Mouse (Mus musculus) cerebellum, adult 11 months (tissue): ENCODE measurements around the gene Cyp2r1.
"Not testable (repeated sequence)": the region's sequence is repeated elsewhere in the genome, so short reads cannot be mapped to it uniquely, and the experiment has no call there.

ENCODE experiments used
- DNase-seq: peaks from one replicate; pipeline ENCODE4 v3.0.0; 2022

Cyp2r1 gene

DNA sequence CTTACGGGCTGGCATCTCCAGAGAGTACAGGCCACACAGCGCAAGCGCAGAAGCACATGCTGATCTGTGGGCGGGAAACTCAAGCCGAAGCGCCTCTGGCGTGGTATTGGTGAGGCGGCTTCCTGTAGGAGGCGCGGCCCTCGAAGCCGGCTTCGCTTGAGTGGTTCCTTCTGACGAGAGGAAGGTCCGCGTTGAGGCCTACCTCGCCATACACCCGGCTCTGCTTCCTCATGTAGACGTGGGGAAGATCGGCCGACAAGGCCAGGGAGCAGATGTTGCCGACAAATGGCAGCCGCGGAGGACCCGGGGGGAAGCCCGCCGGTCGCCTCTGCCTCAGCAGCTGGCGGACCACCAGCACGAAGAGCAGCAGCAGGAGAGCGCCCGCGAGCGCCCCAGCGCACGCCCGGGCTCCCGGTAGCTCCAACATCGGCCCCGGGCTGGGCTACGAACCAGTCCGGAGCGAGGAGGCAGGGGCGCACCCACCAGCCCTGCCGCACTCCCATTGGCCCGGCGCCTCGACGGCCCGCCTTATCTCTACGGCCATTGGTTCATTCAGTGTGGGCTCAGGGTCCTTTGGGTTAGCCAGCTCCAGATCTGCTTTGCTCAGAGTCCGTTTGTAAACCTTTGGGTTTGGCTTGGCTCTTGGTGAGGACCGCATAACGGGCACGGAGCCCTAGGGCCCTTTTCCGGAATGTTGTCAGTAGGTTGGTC is at the start of gene Cyp2r1:
Gene Cyp2r1, minus strand, starts transcription at position 442 of the 711 bp plus-strand sequence.
- DNase-seq = peak; percentile 65

DNA sequence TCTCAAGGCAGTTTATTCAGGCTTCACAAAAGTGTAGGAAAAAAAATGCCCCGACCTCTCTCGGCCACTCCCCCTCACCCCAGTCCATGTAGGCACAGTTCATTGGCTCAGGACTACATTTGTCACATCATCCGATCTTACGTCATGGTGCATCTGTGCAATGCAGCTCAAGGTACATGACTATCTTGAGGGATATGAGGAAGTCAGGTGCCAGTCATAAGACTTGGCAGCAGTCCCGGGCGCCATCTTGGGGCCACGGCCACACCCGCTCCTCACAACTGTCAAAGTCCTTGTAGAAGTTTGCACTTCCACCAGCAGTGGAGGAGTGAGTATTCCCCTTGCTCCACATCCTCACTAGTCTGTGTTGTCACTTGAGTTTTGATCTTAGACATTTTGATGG is 31.6 kb upstream of the Cyp2r1 start:
- DNase-seq = not testable (repeated sequence)

GRCm38 (mm10) chr7:114582441-114582840 is 19.7 kb upstream of the Cyp2r1 start:
- no peak for DNase-seq

- no peak for DNase-seq
These were observed 18.4 kb upstream of the Cyp2r1 start for GRCm38 (mm10) chr7:114581200-114581599.

- peak; percentile 12 for DNase-seq
These were observed 17.7 kb upstream of the Cyp2r1 start for GRCm38 (mm10) chr7:114580426-114580825.

- no peak for DNase-seq
These were observed 14.9 kb upstream of the Cyp2r1 start for GRCm38 (mm10) chr7:114577665-114578064.

DNA sequence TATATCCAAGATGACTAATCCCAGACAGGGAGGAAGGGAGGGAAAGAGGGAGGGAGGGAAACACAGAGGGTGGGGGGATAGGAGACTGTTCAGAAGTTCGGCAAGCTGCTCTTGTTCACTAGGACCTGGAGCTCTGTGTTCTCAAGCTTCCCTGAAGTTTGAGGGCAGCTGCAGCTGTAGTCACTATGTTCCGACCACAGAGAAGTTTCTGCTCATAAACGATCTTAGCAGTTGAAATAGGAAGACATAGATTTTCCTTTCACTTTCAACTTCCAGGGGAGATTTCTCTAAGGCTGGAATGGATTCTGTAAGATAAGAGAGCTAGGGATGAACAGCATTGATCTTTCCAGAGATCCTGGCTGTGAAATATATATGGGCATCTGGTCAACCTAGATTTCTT is 14.2 kb upstream of the Cyp2r1 start:
- no peak for DNase-seq

DNA sequence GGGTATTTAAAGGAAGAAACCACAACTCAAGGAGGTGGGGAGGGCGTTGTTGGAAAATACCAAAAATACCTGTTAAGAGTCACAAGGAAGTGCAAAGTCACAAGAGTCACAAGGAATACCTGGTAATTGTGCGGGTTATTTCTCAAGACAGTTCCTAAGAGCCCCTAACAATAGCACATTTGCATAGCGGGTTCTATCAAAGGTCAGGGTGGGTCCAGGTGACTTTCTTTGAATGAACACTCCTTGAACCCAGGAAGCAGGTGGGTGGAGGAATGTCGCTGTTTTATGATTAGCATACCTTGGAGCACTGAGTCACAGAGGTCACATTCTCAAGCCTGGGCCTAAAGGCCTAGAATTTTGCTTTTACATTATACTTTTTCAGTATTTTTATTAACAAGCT is 11.1 kb upstream of the Cyp2r1 start:
- DNase-seq = not testable (repeated sequence)

- no peak for DNase-seq
These were observed 26.6 kb downstream of the Cyp2r1 start for GRCm38 (mm10) chr7:114536179-114536578.

- no peak for DNase-seq
These were observed 36.5 kb downstream of the Cyp2r1 start for GRCm38 (mm10) chr7:114526245-114526644.

DNA sequence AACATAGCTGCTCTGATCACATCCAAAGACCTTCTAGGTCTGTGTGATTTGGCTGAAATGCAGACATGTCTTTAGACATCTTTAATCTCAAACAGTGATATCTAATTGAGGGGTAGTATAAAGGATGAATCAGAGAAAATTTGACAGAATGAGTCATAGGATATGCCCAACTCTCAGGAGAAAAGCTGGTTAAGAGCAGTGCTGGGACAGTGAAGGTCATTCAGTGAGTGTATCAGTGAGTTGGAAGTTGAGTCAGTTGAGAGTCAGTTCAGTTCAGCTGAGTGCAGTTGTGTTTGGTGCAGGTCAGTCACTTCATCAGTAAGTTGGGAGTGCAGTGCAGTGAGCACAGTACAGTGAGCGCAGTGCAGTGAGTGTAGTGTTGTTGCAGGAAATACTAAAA is 42.6 kb downstream of the Cyp2r1 start:
- DNase-seq = no peak

GRCm38 (mm10) chr7:114508879-114509278 is 53.9 kb downstream of the Cyp2r1 start:
- no peak for DNase-seq
